Mouse (Mus musculus): ENCODE results near the gene Clec10a.

DNA sequence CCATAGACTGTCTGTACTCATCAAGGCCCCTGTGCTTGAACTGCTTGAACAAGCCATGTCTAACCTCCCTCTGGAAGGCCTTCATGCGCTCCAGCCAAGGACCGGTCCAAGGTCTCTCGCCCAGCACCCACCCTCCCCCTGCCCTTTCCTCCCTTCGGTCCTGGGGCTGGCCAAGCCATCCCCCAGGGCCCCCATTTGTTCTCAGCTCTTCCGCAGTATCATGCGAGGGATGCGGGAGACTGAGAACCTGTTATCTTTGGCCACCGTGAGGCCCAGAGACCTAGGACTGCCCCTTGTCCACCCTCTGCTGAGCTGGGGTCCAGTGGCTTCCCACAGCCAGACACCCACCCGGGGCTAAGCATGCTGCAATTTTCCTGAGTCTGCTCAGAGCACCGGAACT, 16.8 kb upstream of the Clec10a start:
- TF ChIP-seq CTCF (IDR thresholded peaks at IDR 0.05; ENCODE audit: borderline replicate concordance, control insufficient read depth, extremely low read depth, insufficient read depth, low read length, poor library complexity) (no peak), POLR2A (IDR thresholded peaks at IDR 0.05; ENCODE audit: control insufficient read depth, extremely low read depth, insufficient read depth, low read length, poor library complexity) (no peak)
